Mouse (Mus musculus) brain, embryonic 14.5 days (tissue): ENCODE results near the gene Kng1.
"Not testable (repeated sequence)": the region's sequence is repeated elsewhere in the genome, so short reads cannot be mapped to it uniquely, and the experiment has no call there.

ENCODE experiments used
- CTCF ChIP-seq: fragments of 200-500 bp; IDR thresholded peaks from 2 replicates; pipeline ENCODE4 v1.5.1; 2012; ENCODE audit warnings: inconsistent platforms, mild to moderate bottlenecking, moderate library complexity, borderline replicate concordance; ENCODE audit not compliant: insufficient read depth, insufficient read length; ENCODE audit errors: extremely low read depth
- POLR2A ChIP-seq: fragments of 200-500 bp; IDR thresholded peaks from 2 replicates; pipeline ENCODE4 v1.6.1; 2012; ENCODE audit warnings: mild to moderate bottlenecking, inconsistent platforms, borderline replicate concordance; ENCODE audit not compliant: poor library complexity, insufficient read depth, insufficient read length, severe bottlenecking; ENCODE audit errors: extremely low read depth

- TF ChIP-seq POLR2A, CTCF: not testable (repeated sequence)
These were observed 30.8 kb downstream of the Kng1 start for GRCm38 (mm10) chr16:23088491-23088890.
